Mouse (Mus musculus): ENCODE results near the gene A230072I06Rik. TPM values are rescaled to one million over a fixed set of nuclear protein-coding genes. Genes with fewer than 3 reads are reported as not detected.
A peak's percentile ranks its signal among the peaks of the same experiment; 100 is the strongest.

The A230072I06Rik gene
- polyA plus RNA-seq, 1 experiment from 2014 or later: 0.08 TPM

DNA sequence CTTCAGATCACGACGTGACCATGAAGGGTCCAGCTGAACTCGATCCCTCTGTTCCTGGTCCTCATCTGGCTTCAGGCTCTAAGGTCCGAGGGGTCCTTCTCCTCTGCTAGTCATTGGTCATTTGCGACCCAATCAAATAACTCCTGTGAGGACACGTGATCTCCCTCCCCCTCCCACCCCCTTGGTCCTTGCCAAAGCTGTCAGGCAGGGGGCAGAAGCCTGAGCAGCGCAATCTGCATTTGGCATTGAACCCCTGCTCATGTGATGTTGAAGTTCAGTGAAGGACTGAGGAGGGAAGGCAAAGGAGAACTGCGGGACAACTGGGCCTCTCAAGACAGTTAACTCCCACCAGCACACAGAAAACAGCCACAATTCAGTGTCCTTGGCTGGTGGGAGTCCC lies 51.4 kb downstream of the A230072I06Rik start:
- ATAC-seq: peak; percentile 38; the same call in 1 of the 2 replicates
- Histone ChIP-seq H3K9ac (ENCODE audit: low read depth, low read length) (no peak overlapping the region), H3K4me1 (ENCODE audit: control insufficient read depth, insufficient read depth, low read depth, low read length) (peaks cover 31% of the 10 kb centered on the region), H3K9me3 (ENCODE audit: control insufficient read depth, low read length) (no peaks in the 10 kb centered on the region), H3K27ac (ENCODE audit: low read depth, low read length) (peak overlapping the region; percentile 16; the same call in 1 of the 2 replicates), H3K36me3 (ENCODE audit: control insufficient read depth, insufficient read depth, low read length) (no peaks in the 10 kb centered on the region), H3K27me3 (replicated peaks; ENCODE audit: control insufficient read depth, insufficient read depth, low read length) (peaks cover 19% of the 10 kb centered on the region), H3K4me3 (ENCODE audit: low read length) (no peak overlapping the region), H3K4me2 (ENCODE audit: low read length) (no peak overlapping the region)
- 16% methylated on average over 8 of the region's 8 CpGs for WGBS

Other genes with a start within 250 kb of the A230072I06Rik start
- 1.2 and 1.4 TPM in 2 replicates for gene Sox1, start 116.5 kb downstream of the A230072I06Rik start, polyA plus RNA-seq (2015; fragmentation: Nextera tagmentation; extraction: Ambion mirVana)

Measured in hindbrain, embryonic 16.5 days (tissue).